Mouse (Mus musculus): ENCODE results near the gene Gm4737. TPM values are rescaled to one million over a fixed set of nuclear protein-coding genes. Genes with fewer than 3 reads are reported as not detected.

Gm4737 gene
- polyA plus RNA-seq, 1 experiment from 2014 or later = 3.1 TPM

DNA sequence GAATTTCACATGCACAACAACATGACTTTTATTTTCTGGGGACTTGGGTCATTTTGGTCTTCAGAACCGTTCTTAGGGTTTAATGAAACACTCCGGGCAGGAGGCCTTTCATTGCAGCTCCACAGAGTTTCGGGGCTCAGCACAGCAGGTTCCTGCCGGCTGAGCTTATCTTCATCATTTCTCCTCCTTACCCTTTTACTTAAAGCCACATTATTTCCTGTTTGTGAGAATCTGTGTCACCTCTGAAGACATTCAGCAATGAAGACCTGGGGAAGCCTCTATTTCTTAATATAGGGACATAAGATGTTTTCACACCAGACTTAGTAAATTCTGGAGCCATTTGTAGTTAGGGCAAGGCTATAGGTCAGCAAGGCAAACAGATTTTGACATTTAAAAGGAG is 47.4 kb downstream of the Gm4737 start:
- no peak for ATAC-seq (ENCODE audit: insufficient number of reproducible peaks, insufficient read depth, low FRiP score, low read depth)
- Histone ChIP-seq H3K36me3 (ENCODE audit: control insufficient read depth, insufficient read depth, low read length) (no peaks in the 10 kb centered on the region), H3K9ac (replicated peaks; ENCODE audit: low read depth, low read length) (no peak overlapping the region), H3K9me3 (ENCODE audit: control insufficient read depth, low read depth, low read length) (no peaks in the 10 kb centered on the region), H3K4me3 (ENCODE audit: low read depth, low read length) (no peak overlapping the region), H3K27ac (ENCODE audit: low read length) (no peak overlapping the region), H3K27me3 (ENCODE audit: control insufficient read depth, insufficient read depth, low read length) (no peaks in the 10 kb centered on the region), H3K4me1 (ENCODE audit: control insufficient read depth, insufficient read depth, low read length) (no peaks in the 10 kb centered on the region), H3K4me2 (replicated peaks; ENCODE audit: low read depth, low read length) (no peak overlapping the region)
- 73% methylated on average over 4 of the region's 4 CpGs for WGBS

DNA sequence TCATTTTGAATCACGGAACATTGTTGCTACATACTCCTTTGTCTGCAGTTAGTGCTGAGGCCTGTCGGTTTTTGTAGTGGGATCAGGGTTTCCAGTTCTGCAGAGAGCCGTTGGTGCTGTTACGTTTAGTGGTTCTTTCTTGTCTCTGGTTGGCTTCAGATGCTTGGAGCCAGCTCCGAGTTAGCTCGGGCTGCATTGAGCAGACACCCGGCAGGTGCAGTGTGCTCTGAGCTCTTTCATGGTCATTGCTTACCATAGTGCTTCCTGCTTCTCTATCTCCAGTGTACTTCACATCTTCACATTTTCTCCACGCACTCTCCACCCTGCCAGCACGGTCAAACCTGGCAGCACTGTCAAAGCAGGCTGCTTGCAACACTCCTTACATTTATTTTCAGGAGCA is 50.4 kb downstream of the Gm4737 start:
- no peak overlapping the region for H3K9ac ChIP-seq (replicated peaks; ENCODE audit: low read depth, low read length)
- no peak overlapping the region for H3K27ac ChIP-seq (ENCODE audit: low read length)
- no peak overlapping the region for H3K4me3 ChIP-seq (ENCODE audit: low read depth, low read length)
- no peaks in the 10 kb centered on the region for H3K36me3 ChIP-seq (ENCODE audit: control insufficient read depth, insufficient read depth, low read length)
- no peak overlapping the region for H3K4me2 ChIP-seq (replicated peaks; ENCODE audit: low read depth, low read length)
- no peaks in the 10 kb centered on the region for H3K9me3 ChIP-seq (ENCODE audit: control insufficient read depth, low read depth, low read length)
- WGBS = 82% methylated on average over 9 of the region's 9 CpGs
- no peaks in the 10 kb centered on the region for H3K4me1 ChIP-seq (ENCODE audit: control insufficient read depth, insufficient read depth, low read length)
- H3K27me3 ChIP-seq (ENCODE audit: control insufficient read depth, insufficient read depth, low read length) = no peaks in the 10 kb centered on the region
- ATAC-seq (ENCODE audit: insufficient number of reproducible peaks, insufficient read depth, low FRiP score, low read depth) = no peak

Other genes starting within 250 kb of the Gm4737 start
- 29.7 and 31.2 TPM in 2 replicates for gene Phldb2, start 201.5 kb downstream of the Gm4737 start, polyA plus RNA-seq (2014; fragmentation: Nextera tagmentation; extraction: Ambion mirVana)
- 1.0 and 1.2 TPM in 2 replicates for gene Plcxd2, start 144.9 kb downstream of the Gm4737 start, polyA plus RNA-seq (2014; fragmentation: Nextera tagmentation; extraction: Ambion mirVana)
- 0.19 TPM in 1 of 2 replicates, not detected in the other for gene Cd96, start 34.8 kb downstream of the Gm4737 start, polyA plus RNA-seq (2014; fragmentation: Nextera tagmentation; extraction: Ambion mirVana)